Mouse (Mus musculus) adrenal gland, adult (tissue): ENCODE data around the gene Ptpn23.
A peak's percentile ranks its signal among the peaks of the same experiment; 100 is the strongest.
"Not testable (repeated sequence)": the region's sequence is repeated elsewhere in the genome, so short reads cannot be mapped to it uniquely, and the experiment has no call there.

Source experiments
- DNase-seq, 2 experiments: peaks; one replicate each; pipeline ENCODE4 v3.0.0; 2022 to 2023; ENCODE audit warnings: low spot score in 1 of 2; ENCODE audit not compliant: inconsistent age in 2 of 2

The Ptpn23 gene

DNA sequence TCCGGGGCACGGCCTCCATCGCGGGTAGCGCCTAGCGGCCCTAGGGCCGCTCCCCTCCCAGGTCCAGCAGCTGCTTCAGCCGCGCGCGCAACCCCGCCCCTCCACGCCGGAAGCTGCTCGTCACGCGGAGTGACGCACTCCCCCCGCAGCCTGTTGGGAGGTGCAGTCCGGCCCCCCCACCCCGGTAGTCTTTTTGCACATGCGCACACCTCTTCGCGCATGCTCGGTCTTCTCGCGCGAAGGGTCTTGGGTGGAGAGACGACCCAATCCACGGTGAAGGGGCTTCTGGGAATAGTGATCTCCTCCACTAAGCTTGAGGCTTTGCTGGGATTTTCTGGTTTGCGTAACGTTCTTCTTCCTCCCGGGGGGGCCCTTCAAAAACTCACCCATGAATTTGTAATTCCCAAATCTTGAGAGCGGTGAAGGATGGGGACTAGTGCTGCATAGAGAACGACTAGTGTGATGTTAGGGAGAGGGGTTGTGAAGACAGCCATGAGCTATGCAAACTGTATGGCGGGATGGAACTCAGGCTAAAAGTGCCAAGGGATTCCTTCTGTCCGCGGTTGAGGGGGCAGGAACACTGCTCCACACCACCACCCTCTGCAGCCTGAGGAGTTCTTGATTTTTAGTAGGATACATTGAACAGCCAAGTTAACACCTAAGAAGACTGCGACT lies at the start of gene Ptpn23:
Gene Ptpn23, minus strand, starts transcription at position 115 of the 675 bp plus-strand sequence.
- peak; percentile 96 to 98 for DNase-seq

DNA sequence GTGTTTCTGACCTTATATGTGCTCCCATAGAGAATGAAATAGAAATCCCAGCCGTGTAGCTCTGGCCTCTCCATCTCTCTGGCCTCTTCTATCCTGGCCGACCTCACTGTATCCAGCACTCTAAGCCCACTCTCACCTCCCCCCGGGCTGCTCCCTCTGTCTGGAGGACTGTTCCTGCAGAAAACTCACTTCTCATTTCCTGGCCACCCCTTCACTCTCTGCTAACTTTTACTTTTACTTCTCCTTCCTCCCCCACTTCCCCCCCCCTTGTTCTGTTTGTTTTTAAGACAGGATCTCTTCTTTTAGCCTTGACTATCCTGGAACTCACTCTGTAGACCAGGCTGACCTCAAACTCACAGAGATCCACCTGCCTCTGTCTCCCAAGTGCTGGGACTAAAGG lies 44.5 kb upstream of the Ptpn23 start:
- no peak for DNase-seq

DNA sequence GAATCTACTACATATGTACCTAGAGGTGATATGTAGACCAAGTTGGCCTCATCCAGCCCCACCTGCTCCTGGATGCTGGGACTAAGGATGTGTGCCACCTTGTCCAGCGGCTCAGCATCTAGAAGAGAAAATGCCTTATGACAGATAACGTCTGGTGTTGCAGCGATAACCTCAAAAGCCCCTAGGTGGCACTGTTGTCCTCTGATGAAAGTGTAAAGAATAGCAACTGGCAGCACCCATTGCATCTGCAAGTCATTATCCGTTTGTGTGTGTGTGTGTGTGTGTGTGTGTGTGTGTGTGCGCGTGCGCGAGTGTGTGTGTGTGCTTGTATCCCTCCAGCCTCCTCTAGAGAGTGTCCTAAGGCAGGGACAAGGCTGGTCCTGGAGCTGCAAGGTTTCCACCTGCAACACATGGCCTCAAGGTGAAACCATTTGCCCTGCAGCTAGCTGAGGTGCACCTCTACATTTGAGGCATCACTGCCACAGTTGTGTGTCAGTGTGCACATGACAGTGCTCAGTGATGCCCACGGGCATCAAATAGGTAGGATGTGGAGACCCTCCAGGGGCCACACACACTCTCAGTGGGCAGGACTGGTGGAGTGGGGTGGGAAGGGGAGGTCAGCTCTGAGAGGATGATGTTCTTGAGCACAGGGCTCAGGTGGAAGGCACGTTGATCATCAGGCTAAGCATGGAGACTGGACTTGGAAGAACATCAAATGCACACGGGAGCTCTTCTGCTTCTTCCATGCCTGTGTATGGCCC lies 41.0 kb upstream of the Ptpn23 start:
- peak; percentile 66 to 89 for DNase-seq

DNA sequence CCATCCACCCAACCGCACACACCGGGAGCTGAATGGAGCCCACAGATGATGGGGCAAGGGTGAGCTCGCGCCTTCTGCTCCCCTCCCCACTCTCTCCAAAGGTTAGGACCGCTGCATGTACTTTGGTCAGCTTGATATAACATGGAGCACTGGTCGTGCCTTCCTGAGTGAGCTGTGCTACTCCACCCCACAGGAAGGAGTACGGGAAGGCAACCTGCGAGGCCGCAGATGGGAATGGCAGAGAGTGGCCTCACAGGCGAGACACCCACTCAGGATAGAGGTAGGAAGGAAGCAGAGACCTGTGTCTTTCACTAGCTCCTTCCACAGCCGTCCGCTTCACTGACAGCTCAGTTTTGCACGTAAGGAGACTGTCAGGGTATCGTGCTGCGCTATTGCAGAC lies 40.3 kb upstream of the Ptpn23 start:
- no peak for DNase-seq

DNA sequence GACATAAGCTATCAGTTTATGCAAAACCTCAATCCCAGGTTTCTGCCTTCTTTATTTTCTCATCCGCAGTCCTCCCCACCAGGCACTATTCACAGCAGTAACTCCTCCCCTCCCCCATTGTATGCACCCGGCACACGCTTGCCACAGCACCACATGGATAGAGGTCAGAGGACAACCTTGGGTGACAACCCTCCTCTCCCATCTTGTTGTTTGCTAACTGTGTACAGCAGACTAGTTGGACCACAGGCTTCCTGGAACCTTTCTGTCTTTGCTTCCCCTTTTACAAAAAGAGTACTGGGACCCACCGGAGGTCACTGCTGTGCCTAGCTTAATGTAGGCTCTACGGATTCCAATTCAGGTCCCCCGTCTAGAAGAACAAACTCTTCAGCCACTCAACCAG lies 32.5 kb upstream of the Ptpn23 start:
- no peak for DNase-seq

DNA sequence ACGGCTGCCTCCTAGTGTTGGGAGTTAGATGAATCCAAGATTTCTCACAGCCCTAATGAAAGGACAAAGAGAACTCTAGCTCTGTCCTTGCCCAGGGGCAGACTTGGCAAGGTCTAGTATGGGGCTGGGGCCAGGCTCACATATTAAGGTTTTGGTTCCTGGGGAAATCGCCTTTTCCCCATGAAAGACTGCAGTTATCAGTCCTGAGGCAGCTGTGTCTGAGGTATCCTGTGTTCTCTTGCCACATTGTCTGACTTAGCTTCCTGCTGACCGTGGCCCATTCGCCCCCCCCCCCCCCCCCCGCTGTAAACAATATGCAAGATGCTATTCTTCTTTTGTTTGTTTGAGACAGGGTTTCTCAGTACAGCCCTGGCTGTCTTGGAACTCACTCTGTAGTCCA lies 32.0 kb upstream of the Ptpn23 start:
- no peak for DNase-seq

DNA sequence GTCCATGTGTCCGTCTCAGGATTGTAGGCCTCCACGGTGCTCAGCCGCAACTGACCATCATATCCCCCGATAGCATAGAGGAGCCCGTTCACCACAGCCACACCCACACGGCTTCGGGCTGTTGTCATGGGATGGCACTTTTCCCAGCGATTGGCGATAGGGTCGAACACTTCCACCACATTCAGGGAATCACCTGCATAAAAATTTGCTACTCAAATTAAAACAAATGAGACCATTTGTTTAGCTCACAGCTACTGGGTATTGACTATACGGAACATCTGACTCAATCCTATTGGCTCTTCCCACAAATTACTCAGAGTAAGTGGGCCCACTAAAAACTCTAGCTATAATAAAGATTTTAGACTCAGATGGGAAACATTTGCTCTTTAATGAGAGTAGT lies 28.0 kb upstream of the Ptpn23 start:
- DNase-seq = no peak

DNA sequence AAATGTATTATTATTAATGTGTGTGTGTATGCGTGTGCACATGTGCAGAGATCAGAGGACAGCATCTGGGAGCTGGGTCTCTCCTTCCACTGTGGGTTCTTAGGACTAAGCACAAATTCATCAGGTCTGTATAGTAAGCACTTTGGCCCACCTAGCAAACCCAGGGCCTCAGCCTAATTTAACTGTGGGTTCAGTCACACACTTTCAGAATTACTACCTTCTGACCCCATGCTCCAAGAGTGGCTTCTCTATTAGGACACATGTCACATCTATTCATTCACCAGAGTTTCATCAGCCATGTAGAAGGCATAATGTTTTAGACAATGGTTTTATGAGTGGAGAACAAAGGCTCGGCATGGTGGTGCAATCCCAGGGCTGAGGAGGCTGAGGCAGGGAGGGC lies 25.0 kb upstream of the Ptpn23 start:
- no peak for DNase-seq

DNA sequence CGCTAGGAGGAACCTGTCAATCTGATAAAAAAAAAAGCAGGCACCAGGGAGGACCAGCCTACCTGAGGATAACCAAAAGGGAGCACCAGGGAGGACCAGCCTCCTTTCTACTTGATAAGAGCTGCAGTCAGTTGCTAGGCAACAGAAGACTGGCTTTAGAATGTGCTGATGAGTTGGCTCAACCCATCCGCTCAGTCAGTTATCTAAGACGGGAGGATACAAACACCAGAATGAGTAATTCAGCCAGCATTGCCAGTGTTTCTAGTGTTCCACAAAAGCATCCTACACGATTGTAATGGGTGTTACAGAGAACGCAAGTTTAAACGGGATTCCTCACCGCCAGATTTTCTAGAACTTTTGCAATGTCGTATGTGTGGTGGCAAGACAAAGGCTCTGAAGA lies 23.2 kb upstream of the Ptpn23 start:
- DNase-seq = no peak

DNA sequence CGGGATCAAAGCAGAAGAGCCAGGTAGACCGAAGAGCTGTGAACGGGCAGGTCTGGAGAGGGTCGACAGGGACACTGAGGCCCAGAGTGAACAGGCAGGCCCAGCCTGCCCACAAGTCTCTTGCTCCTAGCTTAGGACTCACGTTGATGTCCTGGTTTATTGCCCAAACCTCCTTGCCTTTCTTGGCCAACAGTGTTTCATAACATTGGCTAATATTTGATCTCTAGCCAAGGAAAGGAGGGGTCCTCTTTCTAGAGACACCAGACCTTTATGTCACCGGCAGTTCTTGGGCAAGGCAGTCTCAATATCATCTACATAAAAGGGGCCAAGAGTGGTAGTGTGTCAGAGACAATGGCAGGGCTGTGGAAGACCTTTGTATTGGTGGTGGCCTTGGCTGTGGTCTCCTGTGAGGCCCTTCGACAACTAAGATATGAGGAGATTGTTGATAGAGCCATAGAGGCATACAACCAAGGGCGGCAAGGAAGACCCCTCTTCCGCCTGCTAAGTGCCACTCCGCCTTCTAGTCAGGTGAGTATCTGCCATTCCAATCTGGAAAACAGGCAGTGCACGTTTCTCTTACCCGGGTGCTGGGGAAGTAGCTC lies 11.6 kb upstream of the Ptpn23 start, which contains the start of gene Ngp:
Gene Ngp, plus strand, starts transcription at position 237 of the 602 bp plus-strand sequence.
- no peak for DNase-seq

DNA sequence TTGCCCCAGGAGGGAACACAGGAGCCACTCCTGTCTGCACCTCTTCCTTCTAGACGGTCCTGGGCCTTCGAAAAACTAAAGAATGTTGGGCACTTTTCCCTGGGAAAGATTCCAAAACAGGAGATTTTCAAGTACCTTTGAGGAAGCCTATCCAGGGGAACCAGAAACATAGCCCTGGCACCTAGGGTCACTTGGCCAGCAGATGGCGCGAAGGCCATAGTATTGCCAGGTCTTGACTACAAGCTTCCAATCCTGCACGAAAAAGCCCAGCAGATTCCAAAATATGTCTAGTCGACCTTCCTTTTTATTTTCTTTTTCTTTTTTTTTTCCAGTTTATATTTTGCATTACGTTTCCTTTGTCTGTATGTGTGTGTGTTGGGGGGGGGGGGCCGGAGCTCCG lies 5.8 kb upstream of the Ptpn23 start:
- DNase-seq = peak in 1 of 2 experiments; percentile 70

DNA sequence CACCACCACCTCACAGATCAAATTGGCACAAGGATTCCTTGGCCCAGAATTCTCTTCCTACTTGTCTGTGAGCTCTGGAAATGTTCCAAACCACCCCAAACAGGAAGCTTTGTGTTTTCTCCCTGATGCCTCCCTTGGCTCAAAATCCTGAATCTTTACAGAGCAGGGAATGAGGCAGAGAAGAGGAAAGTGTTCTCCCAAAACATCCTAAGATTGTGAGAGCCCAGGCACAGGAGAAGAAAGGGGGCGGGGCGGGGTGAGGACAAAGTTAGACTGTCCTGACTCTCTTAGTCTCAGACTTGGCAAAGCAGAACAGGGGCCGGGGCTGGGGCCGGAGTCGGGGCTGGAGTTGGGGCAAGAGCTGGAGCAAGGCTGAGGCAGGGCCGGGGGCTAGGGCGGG lies 4.9 kb upstream of the Ptpn23 start:
- DNase-seq = no peak

DNA sequence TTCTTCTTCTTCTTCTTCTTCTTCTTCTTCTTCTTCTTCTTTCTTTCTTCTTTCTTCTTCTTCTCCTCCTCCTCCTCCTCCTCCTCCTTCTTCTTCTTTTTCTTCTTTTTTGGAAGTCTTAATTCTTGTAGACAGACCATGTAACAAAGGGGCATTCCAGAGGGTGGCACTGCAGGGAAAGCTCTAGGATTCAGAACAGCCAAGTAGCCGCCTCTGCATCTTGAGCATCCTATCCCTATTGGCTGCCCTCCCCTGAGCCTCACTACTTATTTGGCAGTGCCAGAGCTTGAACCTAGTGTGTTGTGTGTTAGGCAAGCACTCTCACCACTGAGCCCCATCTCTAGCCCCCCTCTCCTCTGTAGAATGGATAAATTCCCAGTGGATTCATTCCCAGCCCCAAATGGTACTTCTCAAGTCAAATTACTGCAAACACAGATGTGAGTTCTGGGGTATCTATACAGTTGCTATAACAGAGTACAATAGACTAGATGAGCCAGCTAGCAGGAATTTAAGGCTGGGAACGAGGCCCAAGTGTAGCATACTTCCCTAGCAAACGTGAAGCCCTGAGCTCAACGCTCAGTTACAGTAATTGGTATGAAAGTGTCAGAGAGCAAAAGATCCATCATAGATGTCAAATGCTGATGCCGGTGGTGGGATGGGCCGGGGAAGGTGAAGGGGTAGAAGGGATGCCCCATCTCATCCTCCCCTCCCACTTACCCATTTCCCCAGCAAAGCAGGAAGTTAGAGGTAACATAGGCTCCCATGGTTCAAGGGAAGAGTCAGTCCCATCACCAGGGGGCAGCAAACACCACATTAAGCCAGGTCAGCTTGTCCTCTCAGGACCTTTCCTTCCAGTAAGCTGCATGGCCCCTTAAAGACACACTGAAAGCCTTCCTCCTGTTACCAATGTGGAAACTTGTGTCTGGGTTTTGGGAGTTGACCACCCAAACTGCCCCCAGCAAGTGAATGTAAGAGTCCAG lies 3.2 kb upstream of the Ptpn23 start:
- peak; percentile 79 to 94 for DNase-seq

DNA sequence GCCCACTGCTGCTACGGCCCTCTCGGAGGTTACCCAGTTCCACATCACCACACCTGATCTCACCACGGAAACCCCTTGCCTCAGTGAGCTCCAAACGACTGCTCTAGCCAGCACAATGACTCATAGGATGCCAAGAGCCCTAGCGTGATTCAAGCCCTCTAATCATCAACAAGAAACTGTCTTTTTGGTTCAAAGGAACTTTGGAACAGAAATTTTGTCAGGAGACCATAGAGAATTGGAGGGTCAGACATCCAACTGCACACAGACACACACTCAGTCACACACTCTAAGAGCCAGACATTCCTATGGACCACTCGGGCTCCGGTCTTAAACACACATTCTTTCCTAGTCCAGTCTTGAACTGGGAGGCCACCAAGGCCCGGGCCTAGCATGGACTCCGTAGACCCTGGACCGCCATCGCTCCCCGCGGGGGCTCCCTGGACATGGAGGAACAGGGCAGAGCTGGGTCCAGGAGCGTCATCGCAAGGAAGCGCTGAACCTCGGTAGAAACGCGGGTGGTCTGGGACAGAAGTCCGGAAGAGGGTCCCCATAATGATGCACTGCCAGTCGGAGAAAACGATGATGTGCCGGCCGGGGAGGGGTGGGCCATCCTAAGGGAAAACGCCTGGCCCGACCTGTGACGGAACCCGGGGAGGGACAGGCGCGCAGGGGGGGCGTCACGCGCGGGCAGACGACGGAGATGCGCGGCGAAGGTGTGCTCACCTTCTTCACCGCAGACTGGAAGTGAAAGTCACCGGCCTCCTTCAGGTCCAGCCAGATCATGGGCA lies 508 bp downstream of the Ptpn23 start:
- peak; percentile 41 to 81 for DNase-seq

DNA sequence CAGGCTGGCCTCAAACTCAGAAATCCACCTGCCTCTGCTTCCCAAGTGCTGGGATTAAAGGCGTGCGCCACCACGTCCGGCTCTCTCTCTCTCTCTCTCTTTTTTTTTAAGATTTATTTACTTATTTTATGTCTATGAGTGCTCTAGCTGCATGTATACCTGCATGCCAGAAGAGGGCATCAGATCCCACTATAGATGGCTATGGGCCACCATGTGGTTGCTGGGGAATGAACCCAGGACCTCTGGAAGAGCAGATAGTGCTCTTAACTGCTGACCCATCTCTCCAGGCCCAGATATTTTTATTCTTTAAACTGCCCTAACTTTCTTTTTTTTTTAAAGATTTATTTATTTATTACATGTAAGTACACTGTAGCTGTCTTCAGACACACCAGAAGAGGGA lies 4.8 kb downstream of the Ptpn23 start:
- DNase-seq = not testable (repeated sequence)

DNA sequence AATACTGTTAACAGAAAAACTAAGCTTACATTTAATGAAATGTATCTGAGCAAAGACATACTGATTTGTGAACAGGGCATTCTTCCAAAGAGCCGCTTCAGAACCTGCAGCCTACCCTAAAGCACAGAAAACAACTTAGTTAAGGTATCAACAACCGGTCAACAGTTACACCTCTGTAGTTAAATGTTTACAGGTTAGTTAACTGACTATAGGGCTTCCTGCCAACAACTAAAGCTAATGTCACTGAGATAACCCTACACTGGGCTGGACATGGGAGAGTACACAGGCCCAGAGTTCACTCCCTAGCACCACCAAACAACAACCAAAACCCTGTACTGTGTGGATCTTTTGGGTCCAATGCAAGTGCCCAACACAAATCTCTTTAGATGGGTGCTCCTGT lies 5.3 kb downstream of the Ptpn23 start:
- no peak for DNase-seq

DNA sequence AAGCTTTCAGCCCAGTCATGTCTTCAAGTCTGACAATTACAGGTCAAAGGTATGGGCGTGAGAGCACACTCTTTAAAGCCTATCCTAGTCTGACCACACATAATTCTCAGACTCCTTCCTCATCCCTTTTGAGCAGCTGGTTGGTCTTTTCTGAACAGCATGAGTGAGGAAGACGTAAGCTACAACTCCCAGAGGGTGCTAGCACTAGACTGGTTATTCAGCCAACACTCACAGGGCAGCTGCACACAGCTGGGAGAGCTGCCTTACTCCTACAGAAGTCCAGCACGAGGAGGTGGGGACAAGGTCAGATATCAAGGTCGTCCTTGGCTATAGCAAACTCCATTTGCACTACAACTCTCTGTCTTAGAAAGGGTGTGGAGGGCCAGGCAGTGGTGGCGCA lies 7.4 kb downstream of the Ptpn23 start:
- peak; percentile 60 to 82 for DNase-seq

DNA sequence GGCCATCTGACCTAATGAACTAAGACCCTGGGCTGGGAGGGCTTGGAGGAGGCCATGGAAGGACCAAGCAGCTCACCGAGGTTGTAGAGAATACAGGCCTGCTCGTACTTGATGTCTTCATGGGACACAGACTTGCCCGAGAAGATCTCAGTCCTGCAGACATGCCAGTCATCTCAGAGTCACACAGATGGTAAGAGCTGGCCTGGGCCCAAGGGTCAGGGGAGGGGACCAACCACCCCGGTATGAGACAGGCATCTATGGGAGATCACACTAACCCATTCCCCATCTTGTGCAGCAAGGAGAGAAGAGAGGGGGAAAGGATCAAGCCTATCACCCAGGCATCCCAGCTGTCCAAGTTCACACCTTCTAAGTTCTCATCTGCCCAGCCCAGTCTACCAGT lies 14.7 kb downstream of the Ptpn23 start:
- no peak for DNase-seq

DNA sequence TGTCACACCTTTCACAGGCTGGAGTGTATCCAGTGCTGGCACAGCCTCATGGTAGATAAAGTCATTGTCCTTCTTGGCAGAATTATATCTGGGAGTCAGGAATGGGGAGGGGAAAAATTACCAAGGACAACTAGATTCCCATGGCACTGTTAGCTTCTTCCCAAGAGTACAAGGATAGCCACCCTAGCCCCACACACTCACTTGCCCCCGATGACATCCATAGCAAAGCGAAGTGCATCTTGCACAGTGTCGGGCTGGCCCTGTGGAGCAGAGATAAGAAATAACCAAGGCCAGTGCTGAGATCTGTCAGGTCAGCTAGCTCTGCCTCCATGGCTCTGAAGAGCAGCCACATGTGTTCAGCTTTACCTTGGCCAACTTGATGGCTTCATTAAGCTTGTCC lies 17.2 kb downstream of the Ptpn23 start:
- peak; percentile 65 to 78 for DNase-seq

DNA sequence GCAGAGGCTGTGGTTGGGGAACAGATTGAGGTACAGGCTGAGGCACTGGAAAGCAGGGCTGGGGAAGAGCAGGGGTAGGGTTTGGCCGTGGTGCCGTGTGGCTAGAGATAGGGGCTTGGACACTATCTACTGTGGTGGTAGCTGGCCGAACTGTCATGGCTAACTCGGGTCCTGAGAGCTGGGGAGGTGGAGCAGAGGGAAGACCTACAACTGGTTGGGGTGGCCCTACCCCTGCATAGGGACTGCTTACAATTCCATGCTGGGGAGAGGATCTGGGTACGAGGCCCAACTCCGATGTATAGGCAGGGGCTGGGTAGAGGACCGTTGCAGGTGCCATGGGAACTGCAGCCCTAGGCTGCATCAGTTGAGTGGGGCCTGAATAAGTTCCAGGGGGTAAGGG lies 20.0 kb downstream of the Ptpn23 start:
- DNase-seq = no peak
